ENCODE assay signal across 19 mouse cellular contexts in the genomic region with DNA sequence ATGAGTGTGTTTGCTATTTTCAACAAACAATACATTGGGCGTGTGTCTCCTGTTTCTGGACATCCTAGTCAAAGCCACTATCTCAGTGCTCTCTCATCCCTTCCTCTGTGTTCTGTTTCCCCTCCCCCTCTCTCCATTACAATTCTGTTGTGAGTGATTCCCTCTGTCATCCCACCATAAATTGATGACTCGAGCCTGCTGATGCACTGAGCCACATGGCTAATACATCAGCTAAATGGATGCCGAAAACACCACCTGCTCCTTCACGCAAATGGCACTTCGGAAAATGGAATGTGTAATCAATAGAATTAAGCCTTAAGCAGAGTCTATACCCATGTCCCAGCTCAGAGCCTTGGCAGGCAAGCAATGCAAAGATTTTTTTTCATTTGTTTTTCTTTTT.
DNase-seq lines count a peak whose midpoint lies in the region; ATAC-seq and TF ChIP-seq lines count a peak whose summit lies in the region.
"Had no signal": no experiment of that assay in that cellular context is flagged by ENCODE, and none has a peak within 500 bp of the region (broad histone marks: within the 10 kb centered on the region; RNA-seq: fewer than 3 reads in every experiment).

No protein-coding gene starts in this region.

- no peak overlapping the region for H3K27ac ChIP-seq in forebrain, postnatal 0 days (ENCODE audit: low read depth, low read length)
- H3K27ac ChIP-seq in midbrain, embryonic 14.5 days (replicated peaks; ENCODE audit: low read depth, low read length) = no peak overlapping the region
- H3K27ac ChIP-seq: embryonic facial prominence, embryonic 12.5 days; heart, embryonic 10.5 days; kidney, embryonic 15.5 days; limb, embryonic 12.5 days; liver, embryonic 13.5 days; lung, embryonic 15.5 days had no signal

- no peaks in the 10 kb centered on the region for H3K9me3 ChIP-seq in forebrain, postnatal 0 days (ENCODE audit: low read length)
- H3K9me3 ChIP-seq in midbrain, embryonic 14.5 days (ENCODE audit: control insufficient read depth, low read length) = no peaks in the 10 kb centered on the region
- H3K9me3 ChIP-seq: embryonic facial prominence, embryonic 12.5 days; G1E; heart, embryonic 10.5 days; kidney, embryonic 15.5 days; limb, embryonic 12.5 days; liver, embryonic 13.5 days; lung, embryonic 15.5 days had no signal

- H3K4me3 ChIP-seq in forebrain, postnatal 0 days (ENCODE audit: low read depth, low read length) = no peak overlapping the region
- H3K4me3 ChIP-seq in midbrain, embryonic 14.5 days (replicated peaks; ENCODE audit: low read depth, low read length) = no peak overlapping the region
- H3K4me3 ChIP-seq: embryonic facial prominence, embryonic 12.5 days; heart, embryonic 10.5 days; kidney, embryonic 15.5 days; limb, embryonic 12.5 days; liver, embryonic 13.5 days; lung, embryonic 15.5 days; myocyte had no signal

- peak; percentile 3 to 24 for DNase-seq in layer of hippocampus, postnatal 10 days (ENCODE audit: low spot score in 2 of 2)
- no peak for DNase-seq in layer of hippocampus, adult 11-12 months (ENCODE audit: low spot score)
- DNase-seq in embryo, embryonic 11 days = peak; percentile 30
- peak; percentile 5 for DNase-seq in forebrain, postnatal 0 days
- DNase-seq in midbrain, embryonic 14.5 days = peak; percentile 28
- DNase-seq in ovary, postnatal 14 days (ENCODE audit: low spot score) = no peak
- DNase-seq: cerebellum, adult 9-11 months; heart, postnatal 10 days; liver, embryonic 13.5 days; thymus, postnatal 36 days had no signal

- no peak overlapping the region for H3K4me2 ChIP-seq in forebrain, postnatal 0 days (ENCODE audit: low read depth)
- no peak overlapping the region for H3K4me2 ChIP-seq in midbrain, embryonic 14.5 days (ENCODE audit: low read length)
- H3K4me2 ChIP-seq: embryonic facial prominence, embryonic 12.5 days; kidney, embryonic 15.5 days; limb, embryonic 12.5 days; liver, embryonic 13.5 days; lung, embryonic 15.5 days had no signal

- TF ChIP-seq CTCF in forebrain, postnatal 0 days (IDR thresholded peaks at IDR 0.05; ENCODE audit: low read depth) = no peak

- WGBS in forebrain, postnatal 0 days = 51% methylated on average over 5 of the region's 5 CpGs
- 75% methylated on average over 5 of the region's 5 CpGs for WGBS in midbrain, embryonic 14.5 days

- no peaks in the 10 kb centered on the region for H3K4me1 ChIP-seq in forebrain, postnatal 0 days (ENCODE audit: insufficient read depth)
- H3K4me1 ChIP-seq in midbrain, embryonic 14.5 days (ENCODE audit: control insufficient read depth, insufficient read depth, low read length) = no peaks in the 10 kb centered on the region
- H3K4me1 ChIP-seq: embryonic facial prominence, embryonic 12.5 days; kidney, embryonic 15.5 days; limb, embryonic 12.5 days; liver, embryonic 13.5 days; lung, embryonic 15.5 days had no signal

- H3K36me3 ChIP-seq in forebrain, postnatal 0 days (ENCODE audit: insufficient read depth) = no peaks in the 10 kb centered on the region
- no peaks in the 10 kb centered on the region for H3K36me3 ChIP-seq in midbrain, embryonic 14.5 days (ENCODE audit: control insufficient read depth, insufficient read depth, low read length)
- H3K36me3 ChIP-seq: embryonic facial prominence, embryonic 12.5 days; G1E; heart, embryonic 10.5 days; kidney, embryonic 15.5 days; limb, embryonic 12.5 days; liver, embryonic 13.5 days; lung, embryonic 15.5 days had no signal

- no peaks in the 10 kb centered on the region for H3K27me3 ChIP-seq in forebrain, postnatal 0 days (ENCODE audit: insufficient read depth, low read length)
- no peaks in the 10 kb centered on the region for H3K27me3 ChIP-seq in midbrain, embryonic 14.5 days (ENCODE audit: control insufficient read depth, insufficient read depth, low read length)
- H3K27me3 ChIP-seq: embryonic facial prominence, embryonic 12.5 days; kidney, embryonic 15.5 days; limb, embryonic 12.5 days; liver, embryonic 13.5 days; lung, embryonic 15.5 days had no signal

- no peak overlapping the region for H3K9ac ChIP-seq in forebrain, postnatal 0 days
- no peak overlapping the region for H3K9ac ChIP-seq in midbrain, embryonic 14.5 days (replicated peaks; ENCODE audit: low read length)
- H3K9ac ChIP-seq: embryonic facial prominence, embryonic 12.5 days; kidney, embryonic 15.5 days; limb, embryonic 12.5 days; liver, embryonic 13.5 days; lung, embryonic 15.5 days had no signal

- ATAC-seq in forebrain, postnatal 0 days = no peak
- no peak for ATAC-seq in midbrain, embryonic 14.5 days (ENCODE audit: low FRiP score, low TSS enrichment)
- ATAC-seq in CD4-positive, CD25-positive, alpha-beta regulatory T cell, adult 4 months = no peak
- no peak for ATAC-seq in inflammation-experienced regulatory T-cells, adult 6 months

Comparison
In these comparisons a context has a peak if more than half of its experiments do, and no peak if none do; other contexts are left out.
1. DNase-seq: peak in layer of hippocampus, postnatal 10 days (2 of 2), embryo, embryonic 11 days (single experiment), forebrain, postnatal 0 days (single experiment) and midbrain, embryonic 14.5 days (single experiment); none in layer of hippocampus, adult 11-12 months (single experiment) and ovary, postnatal 14 days (single experiment).